Mouse (Mus musculus) central nervous system, embryonic 18 days (tissue): Measurements from ENCODE around the gene Klrb1. TPM values are rescaled to one million over a fixed set of nuclear protein-coding genes. Genes with fewer than 3 reads are reported as not detected.

Experiments used
- polyA plus RNA-seq: library from polyadenylated mRNA; depleted of rRNA; stranded (reverse); fragments of >200 nt; gene quantifications from 2 replicates; pipeline ENCODE4 v1.2.3, GENCODE M21; 2012; rRNA removed

Gene Klrb1
- polyA plus RNA-seq: 0.63 and 0.80 TPM in 2 replicates

GRCm38 (mm10) chr6:128722959-128723358, at the start of gene Klrb1:
Gene Klrb1 (minus strand): TSS chr6:128723059.

GRCm38 (mm10) chr6:128662206-128662605, 60.7 kb downstream of the Klrb1 start, which contains the start of gene Clec2h:
Gene Clec2h (plus strand): TSS chr6:128662385.

Other genes with a start within 250 kb of the Klrb1 start
- gene Pzp, start 196.3 kb downstream of the Klrb1 start, polyA plus RNA-seq: 0.04 and 0.29 TPM in 2 replicates
- 5.8 and 6.0 TPM in 2 replicates for gene A2ml1, start 141.5 kb downstream of the Klrb1 start, polyA plus RNA-seq
- not detected in 2 replicates for gene Klrb1a, start 99.5 kb downstream of the Klrb1 start, polyA plus RNA-seq
- gene Clec2h, start 60.7 kb downstream of the Klrb1 start, polyA plus RNA-seq: not detected in 2 replicates
- gene Klrb1c, start 66.2 kb upstream of the Klrb1 start, polyA plus RNA-seq: 0.05 TPM in 1 of 2 replicates, not detected in the other
- gene Gm44511, start 103.3 kb upstream of the Klrb1 start, polyA plus RNA-seq: not detected in 2 replicates
- not detected in 2 replicates for gene Klrb1b, start 103.3 kb upstream of the Klrb1 start, polyA plus RNA-seq
- gene Clec2i, start 164.5 kb upstream of the Klrb1 start, polyA plus RNA-seq: not detected in 2 replicates
- 0.32 and 0.48 TPM in 2 replicates for gene BC035044, start 168.1 kb upstream of the Klrb1 start, polyA plus RNA-seq
- not detected in 2 replicates for gene Clec2g, start 211.3 kb upstream of the Klrb1 start, polyA plus RNA-seq